Mouse (Mus musculus): Measurements from ENCODE around the gene Lamc2. TPM values are rescaled to one million over a fixed set of nuclear protein-coding genes. Genes with fewer than 3 reads are reported as not detected.
A peak's percentile ranks its signal among the peaks of the same experiment; 100 is the strongest.

The Lamc2 gene
- polyA plus RNA-seq (2014; fragmentation: Nextera tagmentation; extraction: Ambion mirVana) = 1.0 and 1.1 TPM in 2 replicates

GRCm38 (mm10) chr1:153185828-153186803 lies at the start of gene Lamc2:
TSS of gene Lamc2 (minus strand) at chr1:153186447.
- ATAC-seq (replicated peaks; ENCODE audit: low FRiP score) (no peak), DNase-seq (ENCODE audit: low spot score) (peak; percentile 34)
- H3K4me3 ChIP-seq (ENCODE audit: low read depth, low read length) = peak within 1 kb of the TSS; percentile 27
- H3K9ac ChIP-seq (ENCODE audit: low read depth, low read length) = peak within 1 kb of the TSS; percentile 1; the same call in 1 of the 2 replicates
- no peaks in the 10 kb centered on the region for H3K36me3 ChIP-seq (ENCODE audit: control insufficient read depth, insufficient read depth, low read length)
- 0 out of 2 replicates have a peak, but pooled peaks cover 2% of the 10 kb centered on the region for H3K4me1 ChIP-seq (replicated peaks; ENCODE audit: control insufficient read depth, insufficient read depth, low read length)
- H3K9me3 ChIP-seq (ENCODE audit: control insufficient read depth, low read length) = no peaks in the 10 kb centered on the region
- 3% methylated on average over 46 of the region's 46 CpGs for WGBS
- H3K4me2 ChIP-seq = peak within 1 kb of the TSS; percentile 71
- peaks cover 39% of the 10 kb centered on the region for H3K27me3 ChIP-seq (replicated peaks; ENCODE audit: control insufficient read depth, insufficient read depth, low read length)
- H3K27ac ChIP-seq (ENCODE audit: low read depth, low read length) = no peak within 1 kb of the TSS

- Histone ChIP-seq H3K4me1 (replicated peaks; ENCODE audit: control insufficient read depth, insufficient read depth, low read length) (no peaks in the 10 kb centered on the region), H3K36me3 (ENCODE audit: control insufficient read depth, insufficient read depth, low read length) (peaks cover 6% of the 10 kb centered on the region; the same call in 1 of the 2 replicates), H3K4me2 (no peak overlapping the region), H3K9ac (ENCODE audit: low read depth, low read length) (no peak overlapping the region), H3K4me3 (ENCODE audit: low read depth, low read length) (no peak overlapping the region), H3K9me3 (ENCODE audit: control insufficient read depth, low read length) (no peaks in the 10 kb centered on the region), H3K27ac (ENCODE audit: low read depth, low read length) (no peak overlapping the region), H3K27me3 (replicated peaks; ENCODE audit: control insufficient read depth, insufficient read depth, low read length) (no peaks in the 10 kb centered on the region)
- DNase-seq (ENCODE audit: low spot score) (no peak), ATAC-seq (replicated peaks; ENCODE audit: low FRiP score) (no peak)
- 87% methylated on average over 4 of the region's 4 CpGs for WGBS
These were observed 49.3 kb upstream of the Lamc2 start for GRCm38 (mm10) chr1:153235576-153235975.

- Histone ChIP-seq H3K4me3 (ENCODE audit: low read depth, low read length) (no peak overlapping the region), H3K27me3 (replicated peaks; ENCODE audit: control insufficient read depth, insufficient read depth, low read length) (no peaks in the 10 kb centered on the region), H3K9ac (ENCODE audit: low read depth, low read length) (no peak overlapping the region), H3K4me2 (no peak overlapping the region), H3K27ac (ENCODE audit: low read depth, low read length) (no peak overlapping the region), H3K36me3 (ENCODE audit: control insufficient read depth, insufficient read depth, low read length) (peaks cover 18% of the 10 kb centered on the region), H3K4me1 (replicated peaks; ENCODE audit: control insufficient read depth, insufficient read depth, low read length) (no peaks in the 10 kb centered on the region), H3K9me3 (ENCODE audit: control insufficient read depth, low read length) (no peaks in the 10 kb centered on the region)
- DNase-seq (ENCODE audit: low spot score) (no peak), ATAC-seq (replicated peaks; ENCODE audit: low FRiP score) (no peak)
- 87% methylated on average over 9 of the region's 9 CpGs for WGBS
These were observed 45.4 kb upstream of the Lamc2 start for GRCm38 (mm10) chr1:153231681-153232080.

- WGBS = 75% methylated on average over 4 of the region's 4 CpGs
These were observed 41.7 kb upstream of the Lamc2 start for GRCm38 (mm10) chr1:153227916-153228315.

GRCm38 (mm10) chr1:153227096-153227495 lies 40.8 kb upstream of the Lamc2 start:
- peaks cover 22% of the 10 kb centered on the region for H3K36me3 ChIP-seq (ENCODE audit: control insufficient read depth, insufficient read depth, low read length)
- WGBS = 86% methylated on average over 8 of the region's 8 CpGs

More at GRCm38 (mm10) chr1:153227916-153228315, 41.7 kb upstream of the Lamc2 start:
- Histone ChIP-seq H3K4me2 (no peak overlapping the region), H3K36me3 (ENCODE audit: control insufficient read depth, insufficient read depth, low read length) (peaks cover 22% of the 10 kb centered on the region), H3K9me3 (ENCODE audit: control insufficient read depth, low read length) (no peaks in the 10 kb centered on the region), H3K9ac (ENCODE audit: low read depth, low read length) (no peak overlapping the region), H3K27ac (ENCODE audit: low read depth, low read length) (no peak overlapping the region), H3K27me3 (replicated peaks; ENCODE audit: control insufficient read depth, insufficient read depth, low read length) (no peaks in the 10 kb centered on the region), H3K4me3 (ENCODE audit: low read depth, low read length) (no peak overlapping the region), H3K4me1 (replicated peaks; ENCODE audit: control insufficient read depth, insufficient read depth, low read length) (no peaks in the 10 kb centered on the region)
- DNase-seq (ENCODE audit: low spot score) (no peak), ATAC-seq (replicated peaks; ENCODE audit: low FRiP score) (no peak)

GRCm38 (mm10) chr1:153225786-153226725 lies 39.8 kb upstream of the Lamc2 start:
- WGBS = 92% methylated on average over 21 of the region's 21 CpGs
- DNase-seq (ENCODE audit: low spot score) (no peak), ATAC-seq (replicated peaks; ENCODE audit: low FRiP score) (no peak)
- Histone ChIP-seq H3K4me2 (no peak overlapping the region), H3K9me3 (ENCODE audit: control insufficient read depth, low read length) (no peaks in the 10 kb centered on the region), H3K36me3 (ENCODE audit: control insufficient read depth, insufficient read depth, low read length) (peaks cover 21% of the 10 kb centered on the region), H3K4me1 (replicated peaks; ENCODE audit: control insufficient read depth, insufficient read depth, low read length) (no peaks in the 10 kb centered on the region), H3K9ac (ENCODE audit: low read depth, low read length) (no peak overlapping the region), H3K27ac (ENCODE audit: low read depth, low read length) (no peak overlapping the region), H3K27me3 (replicated peaks; ENCODE audit: control insufficient read depth, insufficient read depth, low read length) (no peaks in the 10 kb centered on the region), H3K4me3 (ENCODE audit: low read depth, low read length) (no peak overlapping the region)

More at GRCm38 (mm10) chr1:153227096-153227495, 40.8 kb upstream of the Lamc2 start:
- Histone ChIP-seq H3K27ac (ENCODE audit: low read depth, low read length) (no peak overlapping the region), H3K4me2 (no peak overlapping the region), H3K4me3 (ENCODE audit: low read depth, low read length) (no peak overlapping the region), H3K4me1 (replicated peaks; ENCODE audit: control insufficient read depth, insufficient read depth, low read length) (no peaks in the 10 kb centered on the region), H3K9me3 (ENCODE audit: control insufficient read depth, low read length) (no peaks in the 10 kb centered on the region), H3K9ac (ENCODE audit: low read depth, low read length) (no peak overlapping the region), H3K27me3 (replicated peaks; ENCODE audit: control insufficient read depth, insufficient read depth, low read length) (no peaks in the 10 kb centered on the region)
- ATAC-seq (replicated peaks; ENCODE audit: low FRiP score) (no peak), DNase-seq (ENCODE audit: low spot score) (no peak)

- 70% methylated on average over 5 of the region's 5 CpGs for WGBS
- no peak for ATAC-seq (replicated peaks; ENCODE audit: low FRiP score)
- peaks cover 20% of the 10 kb centered on the region for H3K36me3 ChIP-seq (ENCODE audit: control insufficient read depth, insufficient read depth, low read length)
These were observed 38.1 kb upstream of the Lamc2 start for GRCm38 (mm10) chr1:153224331-153224730.

GRCm38 (mm10) chr1:153219376-153219775 lies 33.1 kb upstream of the Lamc2 start:
- Histone ChIP-seq H3K4me1 (replicated peaks; ENCODE audit: control insufficient read depth, insufficient read depth, low read length) (no peaks in the 10 kb centered on the region), H3K36me3 (ENCODE audit: control insufficient read depth, insufficient read depth, low read length) (peaks cover 7% of the 10 kb centered on the region), H3K9me3 (ENCODE audit: control insufficient read depth, low read length) (no peaks in the 10 kb centered on the region), H3K27ac (ENCODE audit: low read depth, low read length) (no peak overlapping the region), H3K9ac (ENCODE audit: low read depth, low read length) (no peak overlapping the region), H3K4me2 (no peak overlapping the region), H3K27me3 (replicated peaks; ENCODE audit: control insufficient read depth, insufficient read depth, low read length) (no peaks in the 10 kb centered on the region), H3K4me3 (ENCODE audit: low read depth, low read length) (no peak overlapping the region)
- WGBS = 76% methylated on average over 9 of the region's 9 CpGs
- no peak for DNase-seq (ENCODE audit: low spot score)
- ATAC-seq (replicated peaks; ENCODE audit: low FRiP score) = no peak

More at GRCm38 (mm10) chr1:153224331-153224730, 38.1 kb upstream of the Lamc2 start:
- H3K9me3 ChIP-seq (ENCODE audit: control insufficient read depth, low read length) = no peaks in the 10 kb centered on the region
- no peaks in the 10 kb centered on the region for H3K27me3 ChIP-seq (replicated peaks; ENCODE audit: control insufficient read depth, insufficient read depth, low read length)
- H3K4me1 ChIP-seq (replicated peaks; ENCODE audit: control insufficient read depth, insufficient read depth, low read length) = no peaks in the 10 kb centered on the region
- no peak overlapping the region for H3K9ac ChIP-seq (ENCODE audit: low read depth, low read length)
- no peak overlapping the region for H3K4me3 ChIP-seq (ENCODE audit: low read depth, low read length)
- DNase-seq (ENCODE audit: low spot score) = no peak
- H3K4me2 ChIP-seq = no peak overlapping the region
- H3K27ac ChIP-seq (ENCODE audit: low read depth, low read length) = no peak overlapping the region

Data from liver, embryonic 11.5 days (tissue).